Mouse (Mus musculus) urinary bladder, adult 2 months (tissue): ENCODE measurements around the gene Fstl1. TPM values are rescaled to one million over a fixed set of nuclear protein-coding genes. Genes with fewer than 3 reads are reported as not detected.

Experiments used
- DNase-seq: peaks from one replicate; pipeline ENCODE4 v3.0.0; 2022; ENCODE audit warnings: low spot score
- polyA plus RNA-seq: library from polyadenylated mRNA; depleted of rRNA; stranded (reverse); fragments of >200 nt; gene quantifications from 2 replicates; pipeline ENCODE4 v1.2.3, GENCODE M21; 2012; rRNA removed

Fstl1 gene
- polyA plus RNA-seq, 1 experiment = 266 TPM

- peak; percentile 24 for DNase-seq
Measured at GRCm38 (mm10) chr16:37868506-37869469, 92.1 kb downstream of the Fstl1 start.

DNA sequence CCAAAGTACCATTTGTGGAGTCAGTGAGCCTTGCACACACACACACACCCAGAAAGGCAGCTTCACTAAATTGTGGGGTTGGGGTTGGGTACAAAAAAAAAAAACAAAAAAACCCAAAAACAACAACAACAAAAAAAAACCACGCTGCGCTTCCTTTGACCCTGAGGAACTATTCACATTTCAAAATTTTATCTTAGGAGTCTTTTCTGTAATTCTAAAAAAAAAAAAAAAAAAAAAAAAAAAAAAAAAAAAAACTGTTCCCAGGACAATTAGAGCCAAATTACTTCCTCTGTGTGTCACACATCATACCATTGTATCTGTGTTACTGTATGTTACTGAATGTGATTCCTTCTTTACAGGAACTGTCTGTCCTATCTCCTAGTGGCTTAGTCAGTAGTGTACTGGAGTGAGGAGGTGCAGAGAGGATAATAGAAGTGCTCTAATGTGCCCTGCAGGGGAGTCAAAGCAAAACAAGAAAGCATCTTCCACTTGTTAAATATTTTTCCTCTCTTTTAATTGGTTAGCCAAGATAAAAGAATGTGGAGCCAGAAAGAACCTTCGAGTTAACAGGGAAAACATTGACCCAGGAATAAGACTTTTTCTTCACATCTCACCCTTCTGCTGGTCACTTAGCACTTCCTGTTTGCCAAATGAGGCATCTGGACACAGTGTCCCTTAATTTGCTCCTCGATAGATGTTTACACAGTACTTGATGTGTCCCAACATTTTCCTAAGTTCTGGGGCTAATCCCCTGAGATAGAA lies 93.0 kb downstream of the Fstl1 start:
- no peak for DNase-seq

- DNase-seq = no peak
Measured at GRCm38 (mm10) chr16:37871112-37871715, 94.5 kb downstream of the Fstl1 start.

DNA sequence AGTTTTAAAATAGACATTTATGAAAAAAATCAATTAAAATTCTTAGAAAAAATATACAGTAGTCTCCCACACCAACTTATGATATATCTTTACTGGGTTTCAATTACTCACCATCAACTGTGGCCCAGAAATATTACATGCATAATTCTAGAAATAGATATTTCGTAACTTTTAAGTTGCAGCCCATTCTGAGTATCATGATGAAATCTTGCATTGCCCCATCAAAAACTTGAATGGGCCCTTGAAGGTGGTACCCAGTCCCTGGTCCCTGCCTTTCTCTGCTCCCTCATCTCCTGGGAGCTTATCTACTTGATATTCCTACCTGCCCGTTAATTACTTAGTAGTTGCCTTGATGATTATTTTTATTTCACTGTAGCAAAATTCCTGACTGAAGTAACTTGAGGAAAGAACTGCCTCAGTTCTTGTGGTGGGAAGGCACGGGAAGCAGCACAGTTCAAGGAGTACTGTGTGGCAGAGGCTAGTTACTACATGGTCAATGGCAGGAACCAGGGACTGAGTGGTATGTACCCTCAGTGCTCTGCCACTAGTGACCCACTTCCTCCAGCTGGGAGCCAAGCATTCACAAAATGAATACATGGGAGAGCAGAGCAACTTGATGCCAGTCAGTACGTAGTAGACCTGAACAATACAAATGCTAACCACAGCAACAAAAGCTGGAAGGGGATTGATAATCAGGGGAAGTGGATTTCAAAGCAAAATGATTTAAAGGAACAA lies 98.0 kb downstream of the Fstl1 start:
- no peak for DNase-seq

GRCm38 (mm10) chr16:37877406-37877805 lies 100.7 kb downstream of the Fstl1 start:
- DNase-seq = no peak

DNA sequence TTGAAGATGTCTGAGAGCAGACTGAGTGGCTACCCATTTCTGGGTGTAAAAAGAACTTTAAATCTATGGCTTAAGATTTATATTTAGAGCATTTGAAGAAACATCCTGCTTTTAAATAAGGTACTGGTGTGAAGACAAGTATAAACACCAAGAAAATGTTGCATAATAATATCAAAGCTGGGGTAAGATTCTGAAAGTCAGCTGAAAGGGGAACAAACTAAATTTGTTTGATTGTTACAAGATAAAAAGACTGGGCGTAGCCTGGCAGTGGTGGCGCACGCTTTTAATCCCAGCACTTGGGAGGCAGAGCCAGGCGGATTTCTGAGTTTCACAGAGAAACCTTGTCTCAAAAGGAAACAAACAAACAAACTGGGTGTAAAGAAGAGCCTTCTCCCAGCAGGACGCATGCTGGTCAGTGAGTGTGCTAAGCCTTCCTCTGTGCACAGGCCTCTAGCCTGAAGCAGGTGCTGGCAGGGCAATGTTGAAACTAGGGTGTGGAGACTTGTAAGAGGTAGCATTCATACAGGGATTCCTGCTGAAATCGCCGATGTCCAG lies 102.4 kb downstream of the Fstl1 start:
- DNase-seq = no peak

GRCm38 (mm10) chr16:37879750-37880419 lies 103.2 kb downstream of the Fstl1 start:
- DNase-seq = no peak

GRCm38 (mm10) chr16:37881168-37881567 lies 104.5 kb downstream of the Fstl1 start:
- no peak for DNase-seq

Other genes with a start within 250 kb of the Fstl1 start
- 11.3 and 12.3 TPM in 2 replicates for gene Gtf2e1, start 237.1 kb upstream of the Fstl1 start, polyA plus RNA-seq
- gene Rabl3, start 237.0 kb upstream of the Fstl1 start, polyA plus RNA-seq = 7.1 and 7.7 TPM in 2 replicates
- 0.19 and 0.51 TPM in 2 replicates for gene Hgd, start 196.7 kb upstream of the Fstl1 start, polyA plus RNA-seq
- 46.2 and 52.4 TPM in 2 replicates for gene Ndufb4, start 122.4 kb upstream of the Fstl1 start, polyA plus RNA-seq
- gene Gm36028, start 84.3 kb downstream of the Fstl1 start, polyA plus RNA-seq = 0.12 and 0.15 TPM in 2 replicates
- 26.5 and 33.0 TPM in 2 replicates for gene Lrrc58, start 91.5 kb downstream of the Fstl1 start, polyA plus RNA-seq
- gene Gpr156, start 139.6 kb downstream of the Fstl1 start, polyA plus RNA-seq = 0.19 TPM in 2 replicates